Mouse (Mus musculus) lung, postnatal 36 days (tissue): ENCODE data around the gene Zic3.

Experiments
- DNase-seq: peaks from one replicate; pipeline ENCODE4 v3.0.0; 2022; ENCODE audit warnings: mixed read lengths

The Zic3 gene

GRCm38 (mm10) chrX:58042512-58042911 is 20.0 kb downstream of the Zic3 start:
- no peak for DNase-seq
